In the genomic region with DNA sequence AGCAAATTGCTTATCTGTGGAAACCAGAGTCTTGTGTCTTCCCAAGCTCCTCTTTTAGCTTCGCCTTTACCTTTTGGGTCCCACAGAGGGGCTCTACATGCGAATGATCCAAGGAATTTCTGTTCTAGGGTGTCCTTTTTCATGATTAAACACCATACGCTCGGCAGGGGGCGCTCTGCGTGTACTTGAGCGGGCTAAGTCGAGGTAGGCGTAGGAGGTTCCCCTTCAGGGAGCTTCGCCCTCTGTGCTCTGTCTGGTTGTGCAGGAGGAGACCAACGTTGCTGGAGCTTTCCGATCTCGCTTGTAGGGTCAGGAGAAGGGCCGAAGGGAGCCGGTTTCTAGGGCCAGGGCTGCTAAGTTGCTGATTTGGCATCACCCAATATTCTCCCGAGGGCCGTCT, we compare ENCODE assay signal across 8 mouse cellular contexts.
DNase-seq lines count a peak whose midpoint lies in the region; ATAC-seq lines count a peak whose summit lies in the region.

No protein-coding gene starts in this region.

- no peaks in the 10 kb centered on the region for H3K27me3 ChIP-seq in forebrain, embryonic 15.5 days

- H3K36me3 ChIP-seq in forebrain, embryonic 15.5 days = no peaks in the 10 kb centered on the region

- no peaks in the 10 kb centered on the region for H3K9me3 ChIP-seq in forebrain, embryonic 15.5 days

- peaks cover 12% of the 10 kb centered on the region for H3K4me1 ChIP-seq in forebrain, embryonic 15.5 days

- DNase-seq in ZHBTc4 (ENCODE audit: low read depth, low spot score) = peak; percentile 80
- peak; percentile 25 for DNase-seq in cerebellum, adult 11-12 months
- peak; percentile 57 to 86 for DNase-seq in layer of hippocampus, adult 8-10 months (ENCODE audit: low spot score in 2 of 2)
- DNase-seq in lung, postnatal 14 days = peak; percentile 76
- peak; percentile 16 to 26 for DNase-seq in spleen, postnatal 14 days (ENCODE audit: low spot score in 2 of 2)

- no peak overlapping the region for H3K4me2 ChIP-seq in forebrain, embryonic 15.5 days (replicated peaks)

- peak; percentile 60; the same call in 1 of the 2 replicates for ATAC-seq in forebrain, embryonic 15.5 days (replicated peaks)
- ATAC-seq in hematopoietic stem cell, adult 5-6 weeks (replicated peaks in 1 of 2; ENCODE audit: insufficient read depth in 1 of 2, low FRiP score in 2 of 2, low TSS enrichment in 1 of 2, low read depth in 1 of 2, poor library complexity in 2 of 2, severe bottlenecking in 2 of 2) = peak; percentile 65 to 72; a peak in 3 of 4 replicates
- no peak for ATAC-seq in inflammation-experienced regulatory T-cells, adult 6 months

- 11% methylated on average over 17 of the region's 17 CpGs for WGBS in forebrain, embryonic 15.5 days

- H3K9ac ChIP-seq in forebrain, embryonic 15.5 days (replicated peaks) = no peak overlapping the region

- no peak overlapping the region for H3K4me3 ChIP-seq in forebrain, embryonic 15.5 days

- H3K27ac ChIP-seq in forebrain, embryonic 15.5 days (replicated peaks) = no peak overlapping the region

Comparison
In these comparisons a context has a peak if more than half of its experiments do, and no peak if none do; other contexts are left out.
1. DNase-seq: peak in every context shown above with its lines; median percentile 80 in ZHBTc4; 76 in lung, postnatal 14 days; 72 in layer of hippocampus, adult 8-10 months; 25 in cerebellum, adult 11-12 months; 21 in spleen, postnatal 14 days.